Mouse (Mus musculus) mouse trophoblast stem cell (cell line): ENCODE results near the gene Phf7.

Experiments used
- in situ Hi-C, 2 experiments: fragments of 300-500 bp; cut with MseI, MboI; formaldehyde crosslinking; loops; 2 replicates in 1 of 2; 3 replicates in 1 of 2; pipeline ENCODE4 v1.15.1; 2025

Phf7 gene

DNA sequence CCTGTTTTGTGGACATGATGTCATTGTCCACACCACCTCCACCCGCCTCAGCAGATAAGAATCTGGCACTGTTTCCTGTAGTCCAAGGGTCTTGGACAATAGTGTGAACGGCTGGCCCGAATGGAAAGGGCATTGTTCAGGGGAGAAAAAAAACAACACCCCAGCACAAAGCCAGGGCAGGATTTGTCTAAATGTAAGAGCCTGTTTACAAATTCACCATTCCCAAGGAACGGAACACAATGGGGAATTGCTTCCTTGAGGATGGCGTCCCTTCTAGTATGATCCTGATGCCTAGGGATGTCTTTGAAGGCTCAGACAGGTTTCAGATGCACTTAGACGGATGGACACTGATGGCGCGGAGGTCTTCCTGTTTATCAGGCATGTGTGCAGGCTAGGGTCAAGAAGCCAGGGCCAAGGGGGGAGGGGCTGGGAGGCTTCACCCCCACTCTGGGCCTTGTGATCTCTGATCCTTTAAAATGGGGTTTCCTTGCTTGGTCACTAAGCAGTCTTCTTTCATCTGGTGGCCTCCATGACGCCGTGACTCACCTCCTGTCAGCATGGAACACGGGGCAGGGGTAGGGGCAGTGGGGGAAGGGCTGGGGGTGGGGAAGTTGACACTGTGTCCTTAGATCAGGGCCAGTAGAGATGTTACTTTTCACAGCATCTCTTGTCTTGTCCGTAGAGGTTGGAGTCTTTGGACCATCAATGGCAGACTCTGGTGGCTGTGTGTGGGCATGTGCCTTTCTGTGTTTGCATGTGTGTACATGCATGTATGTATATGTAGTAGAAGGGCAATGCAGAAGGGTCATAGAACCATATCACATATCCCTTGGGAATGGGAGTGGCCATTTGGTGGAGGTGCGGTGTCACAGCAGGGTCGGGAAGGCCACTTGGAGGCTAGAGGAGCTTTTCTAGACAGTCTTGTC lies 17.8 kb downstream of the Phf7 start:
- in situ Hi-C loops = no loop called here

GRCm38 (mm10) chr14:31232404-31233069 lies 18.6 kb downstream of the Phf7 start:
- in situ Hi-C loops = no loop called here

DNA sequence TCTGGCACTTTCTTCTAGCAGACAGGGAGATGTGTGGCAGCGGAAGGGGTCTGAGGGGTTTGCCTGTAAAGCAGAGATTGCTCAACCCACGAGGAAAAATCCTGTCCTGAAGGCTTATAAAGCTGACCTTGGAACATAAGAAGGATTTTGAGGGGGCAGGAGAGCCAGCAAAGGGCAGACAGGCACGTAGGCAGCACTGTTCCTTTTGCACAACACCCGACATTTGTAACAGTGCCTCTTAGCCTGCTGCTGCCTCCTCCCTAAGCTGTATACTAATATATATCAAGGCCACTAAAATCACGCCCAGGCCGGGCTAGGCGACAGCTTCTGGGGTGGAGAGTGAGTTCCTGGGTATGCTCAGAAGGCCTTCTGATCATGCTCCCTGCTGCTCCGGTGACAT lies 20.7 kb downstream of the Phf7 start:
- in situ Hi-C loops = no loop called here

DNA sequence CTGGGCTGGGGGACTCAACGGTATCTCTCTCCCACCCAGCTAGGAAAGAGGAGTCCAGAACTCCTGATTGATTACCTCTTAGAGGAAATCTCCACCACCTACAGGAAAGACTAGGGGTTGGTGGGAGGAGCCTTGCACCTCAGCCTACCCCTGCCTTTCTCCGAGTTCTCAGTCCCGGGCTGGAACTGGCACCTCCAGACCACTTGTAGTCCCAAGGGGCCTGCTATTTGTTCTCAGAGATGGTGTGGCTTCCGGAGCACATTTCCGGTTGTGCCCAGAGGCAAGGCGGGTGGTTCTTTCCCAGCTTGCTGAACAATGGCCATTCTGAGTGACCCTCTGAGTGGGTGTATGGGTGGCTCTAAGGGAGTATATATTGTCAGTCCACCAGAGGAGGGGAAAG lies 22.9 kb downstream of the Phf7 start:
- in situ Hi-C loops = no loop called here

DNA sequence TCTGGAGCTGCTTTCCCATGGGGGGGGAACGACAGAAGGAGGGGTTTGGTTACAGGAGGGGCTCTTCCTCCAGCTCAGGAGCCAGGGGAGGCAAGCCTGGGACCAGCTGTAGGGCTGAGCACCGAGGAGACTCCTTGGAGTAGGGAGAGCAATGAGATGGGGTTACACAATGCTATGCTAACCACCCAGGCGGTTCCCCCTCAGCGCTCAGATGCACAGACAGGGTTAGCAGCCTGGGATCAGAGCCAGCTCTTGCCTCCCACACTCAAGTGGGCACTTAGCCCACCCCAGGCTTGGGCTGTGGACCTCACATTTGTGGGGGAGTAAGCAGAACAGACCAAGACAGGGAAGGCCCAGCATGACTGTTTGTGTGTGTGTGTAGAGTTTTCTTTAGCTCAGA lies 24.1 kb downstream of the Phf7 start:
- in situ Hi-C loops = no loop called here

- in situ Hi-C loops = no loop called here
Measured at GRCm38 (mm10) chr14:31217666-31218065, 33.5 kb downstream of the Phf7 start, which contains the start of gene Sema3g. Gene Sema3g, plus strand, starts transcription at chr14:31217860.

DNA sequence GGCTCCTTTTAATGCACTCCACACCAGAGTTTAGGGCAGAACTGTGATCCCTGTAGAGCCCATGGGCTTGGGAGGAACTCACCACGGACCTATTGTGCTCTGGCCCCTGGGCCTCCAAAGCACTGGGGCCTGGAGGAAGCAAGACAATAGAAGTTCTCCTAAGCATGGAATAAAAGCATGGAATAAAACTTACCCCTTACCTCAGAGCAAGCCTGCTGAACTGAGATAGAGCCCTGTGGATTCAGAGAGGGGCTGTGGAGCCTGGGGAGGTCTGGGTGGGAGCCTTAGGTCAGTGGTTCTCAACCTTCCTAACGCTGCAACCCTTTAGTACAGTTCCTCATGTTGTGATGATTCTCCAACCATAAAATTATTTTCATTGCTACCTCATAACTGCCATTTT lies 34.3 kb downstream of the Phf7 start, which contains the start of gene Nisch:
Nisch (minus strand) TSS at position 101 of the 400 bp plus-strand sequence.
- in situ Hi-C loops = no loop called here

DNA sequence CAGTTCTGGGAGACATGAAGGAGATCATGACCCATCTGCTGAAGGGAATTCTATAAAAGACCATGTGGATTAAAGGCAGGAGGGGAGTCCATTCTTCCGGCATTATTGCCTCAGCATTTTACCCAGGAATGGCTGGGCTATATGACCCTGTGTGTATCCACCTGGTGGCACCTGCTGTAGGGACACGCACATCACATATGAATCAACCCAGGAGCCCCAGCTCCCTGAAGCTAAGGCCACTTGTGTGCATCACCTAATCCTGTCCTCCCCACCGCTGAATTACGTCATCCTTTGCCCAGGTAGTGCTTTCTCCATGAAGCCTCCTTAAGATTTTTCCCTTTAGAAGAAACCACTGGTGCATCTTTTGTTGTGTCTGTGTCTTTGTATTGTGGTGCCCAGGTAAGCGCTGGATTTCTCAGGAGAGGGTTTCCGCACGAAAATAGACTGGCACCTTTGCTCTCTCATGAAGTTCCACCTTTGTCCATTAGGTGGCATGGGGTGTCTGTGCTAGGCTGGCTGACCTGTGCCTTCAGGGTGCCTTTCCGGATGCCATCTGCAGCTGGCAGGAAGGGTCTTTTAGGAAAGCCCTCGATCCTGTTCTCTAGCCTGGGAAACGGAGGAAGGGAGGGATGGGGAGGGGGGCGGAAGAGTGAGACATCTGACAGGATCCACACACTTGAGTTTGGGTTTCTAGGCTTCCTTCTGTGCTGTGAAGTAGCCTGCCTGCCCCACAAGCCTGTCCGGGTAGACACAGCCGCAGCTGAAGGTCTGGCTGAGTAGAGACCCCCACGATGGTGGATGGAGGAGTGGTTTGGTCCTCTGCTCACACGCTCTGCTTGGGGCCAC lies 35.7 kb downstream of the Phf7 start:
- in situ Hi-C loops = no loop called here

- in situ Hi-C loops = no loop called here
Measured at GRCm38 (mm10) chr14:31214684-31215083, 36.4 kb downstream of the Phf7 start.

DNA sequence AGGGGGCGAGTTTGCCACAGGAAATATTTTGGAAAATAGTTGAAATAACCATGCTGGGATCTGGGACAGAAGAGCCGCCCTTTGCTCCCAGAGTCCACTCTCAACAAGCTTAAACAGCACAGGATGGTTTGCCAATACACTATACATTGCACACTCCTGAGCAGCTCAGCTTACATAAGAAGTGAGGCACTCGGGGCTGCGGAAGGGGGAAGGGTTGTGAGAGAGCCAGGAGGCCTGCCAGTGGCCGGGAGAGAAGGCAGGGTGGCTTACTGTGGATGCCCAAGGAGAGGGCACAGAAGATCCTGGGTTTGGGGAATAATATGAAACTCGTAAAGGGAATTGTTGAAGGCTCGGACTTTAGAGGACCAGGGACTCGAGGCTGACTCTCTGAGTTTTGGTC lies 37.2 kb downstream of the Phf7 start:
- in situ Hi-C loops = no loop called here

GRCm38 (mm10) chr14:31212499-31212898 lies 38.6 kb downstream of the Phf7 start:
- in situ Hi-C loops = no loop called here

- in situ Hi-C loops = no loop called here
Measured at GRCm38 (mm10) chr14:31211854-31212253, 39.3 kb downstream of the Phf7 start.

GRCm38 (mm10) chr14:31209133-31209557 lies 42.0 kb downstream of the Phf7 start:
- in situ Hi-C loops = no loop called here

- in situ Hi-C loops = no loop called here
Measured at GRCm38 (mm10) chr14:31208084-31208483, 43.0 kb downstream of the Phf7 start, which contains the start of gene Tnnc1. Gene Tnnc1, plus strand, starts transcription at chr14:31208312.

DNA sequence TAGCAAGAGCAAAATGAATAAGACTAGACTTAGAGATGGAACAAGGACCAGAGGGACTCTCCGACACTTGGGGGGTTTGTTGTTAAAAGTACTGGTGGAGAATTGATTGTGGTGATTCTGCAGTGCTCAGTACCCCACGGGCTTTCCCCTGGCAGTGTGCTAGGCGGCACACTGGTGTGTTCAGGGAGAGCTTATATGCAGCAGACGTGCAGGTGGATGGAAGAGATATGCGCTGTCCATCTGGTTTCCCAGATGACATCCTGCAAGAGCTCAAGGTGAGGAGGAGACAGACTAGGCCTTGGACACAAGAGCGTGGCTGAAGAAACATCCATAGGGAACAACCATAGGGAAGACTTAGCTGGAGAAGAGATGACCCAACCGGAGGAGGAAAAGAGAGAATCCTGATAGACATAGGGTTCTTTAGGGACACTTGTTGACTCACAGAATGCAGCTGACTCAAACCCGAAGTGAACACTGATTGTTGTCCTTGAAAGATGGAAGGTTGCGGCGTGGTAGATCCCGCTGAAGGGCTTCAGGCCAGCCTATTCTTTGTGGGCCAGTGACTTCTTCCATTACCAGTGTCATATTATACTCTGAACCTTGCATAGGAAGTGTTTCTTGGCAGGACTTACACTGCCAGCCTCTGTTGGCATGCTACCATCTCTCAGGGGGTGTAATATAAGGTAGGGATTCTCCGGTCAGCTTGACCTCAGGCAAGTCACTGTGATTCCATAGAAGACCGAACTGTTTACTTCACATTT lies 43.9 kb downstream of the Phf7 start:
- in situ Hi-C loops = no loop called here

- in situ Hi-C loops = no loop called here
Measured at GRCm38 (mm10) chr14:31206472-31206981, 44.6 kb downstream of the Phf7 start.

- in situ Hi-C loops = no loop called here
Measured at GRCm38 (mm10) chr14:31205562-31206467, 45.3 kb downstream of the Phf7 start.

GRCm38 (mm10) chr14:31205244-31205561 lies 45.9 kb downstream of the Phf7 start:
- in situ Hi-C loops = no loop called here

- in situ Hi-C loops = no loop called here
Measured at GRCm38 (mm10) chr14:31204844-31205243, 46.3 kb downstream of the Phf7 start.

DNA sequence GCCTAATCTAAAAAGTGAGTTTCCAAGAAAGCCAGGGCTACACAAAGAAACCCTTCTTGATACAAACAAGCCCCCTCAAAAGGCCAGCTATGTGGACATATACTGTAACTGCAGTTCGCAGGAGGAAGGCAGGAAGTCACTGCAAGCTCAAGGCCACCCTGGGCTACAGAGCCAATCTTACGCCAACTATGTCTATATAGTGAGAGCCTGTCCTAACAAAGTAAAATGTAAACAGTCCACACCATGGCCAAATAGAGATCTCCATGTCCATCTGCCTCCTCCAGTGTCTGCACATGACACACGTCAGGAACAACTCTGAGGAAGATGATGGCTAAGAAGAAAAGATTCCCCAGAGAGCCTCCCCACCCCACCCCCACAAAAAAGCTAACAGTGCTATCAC lies 51.1 kb downstream of the Phf7 start:
- in situ Hi-C loops = no loop called here
